Mouse (Mus musculus): ENCODE results near the gene Rbfox3. TPM values are rescaled to one million over a fixed set of nuclear protein-coding genes. Genes with fewer than 3 reads are reported as not detected.

Rbfox3 gene
- polyA plus RNA-seq, 1 experiment from 2014 or later, result 6.9 TPM

DNA sequence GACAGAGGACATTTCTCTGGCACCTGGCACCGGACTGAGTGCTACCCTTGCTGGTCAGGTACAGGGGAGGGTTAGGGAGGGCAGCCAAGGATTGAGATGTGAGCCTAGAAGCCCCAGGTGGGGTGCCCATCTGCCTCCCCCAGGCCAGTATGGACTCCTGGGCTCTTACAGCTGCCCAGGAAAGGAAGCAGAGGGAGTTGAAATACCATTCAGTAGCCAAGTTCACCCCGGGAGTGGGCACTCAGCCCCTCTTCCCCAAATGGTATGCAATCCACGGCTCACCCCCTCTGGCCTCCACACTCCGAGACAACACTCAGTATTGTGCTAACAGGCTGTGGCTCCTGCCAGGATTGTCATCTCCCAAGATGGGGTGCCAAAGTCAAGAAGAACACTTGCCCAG, 74.5 kb downstream of the Rbfox3 start:
- H3K27me3 ChIP-seq (ENCODE audit: control insufficient read depth, insufficient read depth, low read length), result no peaks in the 10 kb centered on the region
- no peak for ATAC-seq (replicated peaks; ENCODE audit: low FRiP score)
- WGBS, result 67% methylated on average over 4 of the region's 4 CpGs

DNA sequence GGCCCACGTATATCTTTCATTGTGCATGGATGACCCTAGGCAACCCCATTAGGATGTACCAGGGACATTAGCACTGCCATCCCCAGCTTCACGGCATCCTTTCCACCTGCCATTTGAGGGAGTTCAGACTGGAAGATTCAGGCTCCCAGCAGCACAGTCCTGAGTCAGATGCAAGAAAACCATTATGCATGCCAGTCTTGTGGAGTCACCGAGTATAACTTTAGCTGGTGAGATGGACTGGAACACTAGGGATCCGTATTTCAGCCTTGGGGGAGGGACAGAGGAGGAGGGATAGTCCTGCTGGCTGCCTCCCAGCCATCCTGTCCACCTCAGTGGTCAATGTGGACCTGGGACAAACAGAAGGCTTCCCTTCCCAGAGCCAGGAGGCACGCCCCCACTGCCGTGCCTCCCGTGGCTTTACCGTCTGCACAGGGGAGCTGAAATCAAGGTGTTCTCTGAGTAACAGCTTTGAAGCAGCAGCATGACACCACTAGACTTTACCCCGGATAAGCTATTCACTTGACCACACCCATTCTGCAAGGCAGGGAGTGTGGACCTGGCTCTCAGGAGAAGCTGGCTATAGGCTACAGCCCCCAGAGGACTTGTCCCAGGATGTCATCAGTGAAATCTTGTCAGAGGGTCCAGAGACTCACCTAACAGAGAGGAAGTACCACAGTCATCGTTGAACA, 78.5 kb downstream of the Rbfox3 start:
- no peaks in the 10 kb centered on the region for H3K27me3 ChIP-seq (ENCODE audit: control insufficient read depth, insufficient read depth, low read length)
- no peak overlapping the region for H3K27ac ChIP-seq (ENCODE audit: low read depth, low read length)
- 78% methylated on average over 10 of the region's 10 CpGs for WGBS
- DNase-seq (ENCODE audit: low spot score) (no peak), ATAC-seq (replicated peaks; ENCODE audit: low FRiP score) (no peak)
- H3K4me3 ChIP-seq (ENCODE audit: low read depth, low read length), result no peak overlapping the region
- H3K9me3 ChIP-seq (ENCODE audit: control insufficient read depth, low read length), result no peaks in the 10 kb centered on the region
- no peaks in the 10 kb centered on the region for H3K4me1 ChIP-seq (replicated peaks; ENCODE audit: control insufficient read depth, insufficient read depth, low read length)
- H3K36me3 ChIP-seq (ENCODE audit: control insufficient read depth, insufficient read depth, low read length), result no peaks in the 10 kb centered on the region
- no peak overlapping the region for H3K4me2 ChIP-seq (ENCODE audit: low read depth, low read length, severe bottlenecking)
- no peak overlapping the region for H3K9ac ChIP-seq (ENCODE audit: low read length)

More for the DNA sequence above, 74.5 kb downstream of the Rbfox3 start:
- DNase-seq (ENCODE audit: low spot score), result no peak
- no peak overlapping the region for H3K4me2 ChIP-seq (ENCODE audit: low read depth, low read length, severe bottlenecking)
- no peaks in the 10 kb centered on the region for H3K36me3 ChIP-seq (ENCODE audit: control insufficient read depth, insufficient read depth, low read length)
- H3K4me3 ChIP-seq (ENCODE audit: low read depth, low read length), result no peak overlapping the region
- H3K27ac ChIP-seq (ENCODE audit: low read depth, low read length), result no peak overlapping the region
- H3K9me3 ChIP-seq (ENCODE audit: control insufficient read depth, low read length), result no peaks in the 10 kb centered on the region
- no peaks in the 10 kb centered on the region for H3K4me1 ChIP-seq (replicated peaks; ENCODE audit: control insufficient read depth, insufficient read depth, low read length)
- H3K9ac ChIP-seq (ENCODE audit: low read length), result no peak overlapping the region

- H3K27me3 ChIP-seq (ENCODE audit: control insufficient read depth, insufficient read depth, low read length), result no peaks in the 10 kb centered on the region
- no peaks in the 10 kb centered on the region for H3K4me1 ChIP-seq (replicated peaks; ENCODE audit: control insufficient read depth, insufficient read depth, low read length)
- H3K9ac ChIP-seq (ENCODE audit: low read length), result no peak overlapping the region
- no peak overlapping the region for H3K4me2 ChIP-seq (ENCODE audit: low read depth, low read length, severe bottlenecking)
- no peaks in the 10 kb centered on the region for H3K9me3 ChIP-seq (ENCODE audit: control insufficient read depth, low read length)
- H3K36me3 ChIP-seq (ENCODE audit: control insufficient read depth, insufficient read depth, low read length), result no peaks in the 10 kb centered on the region
- no peak for DNase-seq (ENCODE audit: low spot score)
- no peak overlapping the region for H3K4me3 ChIP-seq (ENCODE audit: low read depth, low read length)
- no peak for ATAC-seq (replicated peaks; ENCODE audit: low FRiP score)
- H3K27ac ChIP-seq (ENCODE audit: low read depth, low read length), result no peak overlapping the region
- WGBS, result 69% methylated on average over 7 of the region's 7 CpGs
Observed at GRCm38 (mm10) chr11:118831730-118832129, 79.7 kb downstream of the Rbfox3 start.

- Histone ChIP-seq H3K36me3 (ENCODE audit: control insufficient read depth, insufficient read depth, low read length) (no peaks in the 10 kb centered on the region), H3K9me3 (ENCODE audit: control insufficient read depth, low read length) (no peaks in the 10 kb centered on the region), H3K4me2 (ENCODE audit: low read depth, low read length, severe bottlenecking) (no peak overlapping the region), H3K9ac (ENCODE audit: low read length) (no peak overlapping the region), H3K4me3 (ENCODE audit: low read depth, low read length) (no peak overlapping the region), H3K4me1 (replicated peaks; ENCODE audit: control insufficient read depth, insufficient read depth, low read length) (no peaks in the 10 kb centered on the region), H3K27ac (ENCODE audit: low read depth, low read length) (no peak overlapping the region), H3K27me3 (ENCODE audit: control insufficient read depth, insufficient read depth, low read length) (no peaks in the 10 kb centered on the region)
- no peak for DNase-seq (ENCODE audit: low spot score)
- no peak for ATAC-seq (replicated peaks; ENCODE audit: low FRiP score)
- 66% methylated on average over 25 of the region's 25 CpGs for WGBS
Observed at GRCm38 (mm10) chr11:118825280-118826094, 85.9 kb downstream of the Rbfox3 start.

DNA sequence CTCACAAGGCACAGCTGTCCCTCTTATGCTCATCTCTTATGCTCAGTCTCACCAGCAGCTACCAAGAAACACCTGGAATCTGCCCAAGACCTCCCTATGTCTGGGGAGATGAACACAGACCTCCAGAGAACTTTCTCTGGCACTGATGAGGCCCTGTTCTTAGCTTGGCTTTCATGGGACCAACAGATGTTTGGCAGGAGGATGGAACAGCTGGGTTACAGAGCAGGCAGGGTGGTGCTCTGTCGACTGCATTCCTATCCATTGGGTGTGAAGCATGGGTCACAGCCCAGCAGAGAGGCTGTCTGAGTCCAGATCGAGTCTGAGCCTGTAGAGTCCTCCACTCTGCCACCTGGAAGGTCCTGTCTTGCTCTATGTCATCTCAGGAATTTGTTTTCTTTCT, 90.0 kb downstream of the Rbfox3 start:
- no peaks in the 10 kb centered on the region for H3K9me3 ChIP-seq (ENCODE audit: control insufficient read depth, low read length)
- no peaks in the 10 kb centered on the region for H3K4me1 ChIP-seq (replicated peaks; ENCODE audit: control insufficient read depth, insufficient read depth, low read length)
- WGBS, result 59% methylated on average over 2 of the region's 2 CpGs
- no peaks in the 10 kb centered on the region for H3K27me3 ChIP-seq (ENCODE audit: control insufficient read depth, insufficient read depth, low read length)
- H3K4me2 ChIP-seq (ENCODE audit: low read depth, low read length, severe bottlenecking), result no peak overlapping the region
- no peak for ATAC-seq (replicated peaks; ENCODE audit: low FRiP score)
- no peak overlapping the region for H3K4me3 ChIP-seq (ENCODE audit: low read depth, low read length)
- no peak for DNase-seq (ENCODE audit: low spot score)
- no peaks in the 10 kb centered on the region for H3K36me3 ChIP-seq (ENCODE audit: control insufficient read depth, insufficient read depth, low read length)
- H3K27ac ChIP-seq (ENCODE audit: low read depth, low read length), result no peak overlapping the region
- H3K9ac ChIP-seq (ENCODE audit: low read length), result no peak overlapping the region

GRCm38 (mm10) chr11:118818528-118818927, 92.9 kb downstream of the Rbfox3 start:
- no peak for DNase-seq (ENCODE audit: low spot score)
- no peak for ATAC-seq (replicated peaks; ENCODE audit: low FRiP score)
- Histone ChIP-seq H3K27ac (ENCODE audit: low read depth, low read length) (no peak overlapping the region), H3K4me1 (replicated peaks; ENCODE audit: control insufficient read depth, insufficient read depth, low read length) (no peaks in the 10 kb centered on the region), H3K4me2 (ENCODE audit: low read depth, low read length, severe bottlenecking) (no peak overlapping the region), H3K9ac (ENCODE audit: low read length) (no peak overlapping the region), H3K9me3 (ENCODE audit: control insufficient read depth, low read length) (no peaks in the 10 kb centered on the region), H3K36me3 (ENCODE audit: control insufficient read depth, insufficient read depth, low read length) (no peaks in the 10 kb centered on the region), H3K27me3 (ENCODE audit: control insufficient read depth, insufficient read depth, low read length) (no peaks in the 10 kb centered on the region), H3K4me3 (ENCODE audit: low read depth, low read length) (no peak overlapping the region)
- WGBS, result 97% methylated on average over 8 of the region's 8 CpGs

- no peak for DNase-seq (ENCODE audit: low spot score)
- H3K36me3 ChIP-seq (ENCODE audit: control insufficient read depth, insufficient read depth, low read length), result no peaks in the 10 kb centered on the region
- H3K27ac ChIP-seq (ENCODE audit: low read depth, low read length), result no peak overlapping the region
- WGBS, result 76% methylated on average over 5 of the region's 5 CpGs
- no peak overlapping the region for H3K4me2 ChIP-seq (ENCODE audit: low read depth, low read length, severe bottlenecking)
- no peaks in the 10 kb centered on the region for H3K4me1 ChIP-seq (replicated peaks; ENCODE audit: control insufficient read depth, insufficient read depth, low read length)
- H3K27me3 ChIP-seq (ENCODE audit: control insufficient read depth, insufficient read depth, low read length), result no peaks in the 10 kb centered on the region
- no peak for ATAC-seq (replicated peaks; ENCODE audit: low FRiP score)
- no peak overlapping the region for H3K4me3 ChIP-seq (ENCODE audit: low read depth, low read length)
- H3K9ac ChIP-seq (ENCODE audit: low read length), result no peak overlapping the region
- H3K9me3 ChIP-seq (ENCODE audit: control insufficient read depth, low read length), result no peaks in the 10 kb centered on the region
Observed at GRCm38 (mm10) chr11:118815118-118815517, 96.3 kb downstream of the Rbfox3 start.

DNA sequence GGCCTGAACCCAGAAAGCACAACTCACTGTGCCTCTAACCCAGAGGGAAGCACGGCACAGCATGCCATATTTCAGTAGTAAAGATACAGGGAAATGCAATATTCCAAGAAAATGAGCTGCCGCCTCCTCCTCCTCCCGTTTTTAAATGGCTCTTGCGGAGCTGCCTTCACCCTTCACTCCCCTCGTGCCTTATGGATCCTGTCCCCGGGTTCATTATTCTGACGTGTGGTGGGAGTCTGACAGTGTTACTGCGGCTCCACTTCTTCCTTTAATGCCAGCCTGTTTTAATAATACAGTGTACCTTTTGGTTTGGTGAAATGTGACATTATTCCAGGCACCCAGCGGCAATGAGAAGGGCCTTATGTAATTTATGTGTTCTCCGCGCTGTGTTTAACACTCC, 97.5 kb downstream of the Rbfox3 start:
- DNase-seq (ENCODE audit: low spot score) (no peak), ATAC-seq (replicated peaks; ENCODE audit: low FRiP score) (no peak)
- Histone ChIP-seq H3K4me3 (ENCODE audit: low read depth, low read length) (no peak overlapping the region), H3K4me1 (replicated peaks; ENCODE audit: control insufficient read depth, insufficient read depth, low read length) (no peaks in the 10 kb centered on the region), H3K9ac (ENCODE audit: low read length) (no peak overlapping the region), H3K4me2 (ENCODE audit: low read depth, low read length, severe bottlenecking) (no peak overlapping the region), H3K9me3 (ENCODE audit: control insufficient read depth, low read length) (no peaks in the 10 kb centered on the region), H3K27ac (ENCODE audit: low read depth, low read length) (no peak overlapping the region), H3K36me3 (ENCODE audit: control insufficient read depth, insufficient read depth, low read length) (no peaks in the 10 kb centered on the region), H3K27me3 (ENCODE audit: control insufficient read depth, insufficient read depth, low read length) (no peaks in the 10 kb centered on the region)
- 73% methylated on average over 11 of the region's 11 CpGs for WGBS

All from forebrain, embryonic 11.5 days (tissue).